Mouse (Mus musculus): ENCODE data around the gene Gm12248.
"Not testable (repeated sequence)": the region's sequence is repeated elsewhere in the genome, so short reads cannot be mapped to it uniquely, and the experiment has no call there.

Gene Gm12248

GRCm38 (mm10) chr11:58101194-58101720, 8.3 kb upstream of the Gm12248 start:
- no peak for DNase-seq

- DNase-seq, result no peak
Measured at GRCm38 (mm10) chr11:58100006-58100405, 7.1 kb upstream of the Gm12248 start.

GRCm38 (mm10) chr11:58098366-58098720, 5.4 kb upstream of the Gm12248 start:
- peak in 1 of 2 experiments; percentile 5 for DNase-seq

GRCm38 (mm10) chr11:58097621-58098365, 4.9 kb upstream of the Gm12248 start:
- DNase-seq, result peak; percentile 15 to 18

- DNase-seq, result no peak
Measured at GRCm38 (mm10) chr11:58096821-58097620, 4.1 kb upstream of the Gm12248 start.

- peak in 1 of 2 experiments; percentile 14 for DNase-seq
Measured at GRCm38 (mm10) chr11:58096160-58096559, 3.2 kb upstream of the Gm12248 start.

- DNase-seq, result no peak
Measured at GRCm38 (mm10) chr11:58095561-58095960, 2.6 kb upstream of the Gm12248 start.

- DNase-seq, result no peak
Measured at GRCm38 (mm10) chr11:58094766-58095165, 1.8 kb upstream of the Gm12248 start.

- DNase-seq, result peak; percentile 12 to 20
Measured at GRCm38 (mm10) chr11:58092541-58092940, 393 bp downstream of the Gm12248 start.

- no peak for DNase-seq
Measured at GRCm38 (mm10) chr11:58081716-58082115, 11.2 kb downstream of the Gm12248 start.

- no peak for DNase-seq
Measured at GRCm38 (mm10) chr11:58077270-58077669, 15.7 kb downstream of the Gm12248 start.

GRCm38 (mm10) chr11:58072978-58073377, 20.0 kb downstream of the Gm12248 start:
- DNase-seq, result no peak

GRCm38 (mm10) chr11:58065025-58065424, 27.9 kb downstream of the Gm12248 start:
- no peak for DNase-seq

GRCm38 (mm10) chr11:58062586-58062985, 30.3 kb downstream of the Gm12248 start:
- no peak for DNase-seq

- DNase-seq, result not testable (repeated sequence)
Measured at GRCm38 (mm10) chr11:58061218-58061617, 31.7 kb downstream of the Gm12248 start.

GRCm38 (mm10) chr11:58059752-58060151, 33.2 kb downstream of the Gm12248 start:
- peak in 1 of 2 experiments; percentile 27 for DNase-seq

GRCm38 (mm10) chr11:58057455-58057854, 35.5 kb downstream of the Gm12248 start:
- DNase-seq, result peak in 1 of 2 experiments; percentile 20

GRCm38 (mm10) chr11:58046438-58046837, 46.5 kb downstream of the Gm12248 start:
- peak in 1 of 2 experiments; percentile 25 for DNase-seq

GRCm38 (mm10) chr11:58042861-58043431, 50.0 kb downstream of the Gm12248 start:
- no peak for DNase-seq

- DNase-seq, result peak; percentile 20 to 24
Measured at GRCm38 (mm10) chr11:58039027-58039426, 53.9 kb downstream of the Gm12248 start.

GRCm38 (mm10) chr11:58033635-58034034, 59.3 kb downstream of the Gm12248 start:
- DNase-seq, result no peak

- no peak for DNase-seq
Measured at GRCm38 (mm10) chr11:58031176-58031575, 61.8 kb downstream of the Gm12248 start.

- no peak for DNase-seq
Measured at GRCm38 (mm10) chr11:58029869-58030268, 63.1 kb downstream of the Gm12248 start.

Measured in lung, adult 18-20 months (tissue).